Mouse (Mus musculus) cortical plate, adult 2 months (tissue): ENCODE measurements around the gene Ssmem1. TPM values are rescaled to one million over a fixed set of nuclear protein-coding genes. Genes with fewer than 3 reads are reported as not detected.

ENCODE experiments used
- H3K27ac ChIP-seq: fragments of 200-500 bp; 2 replicates; pipeline ENCODE4 v1.5.1; 2012; ENCODE audit warnings: low read length, control low read depth, inconsistent platforms; ENCODE audit not compliant: insufficient read depth
- H3K4me1 ChIP-seq: fragments of 200-500 bp; 2 replicates; pipeline ENCODE4 v1.6.1; 2011; ENCODE audit warnings: low read length; ENCODE audit not compliant: control insufficient read depth, insufficient read depth
- H3K4me3 ChIP-seq: fragments of 200-500 bp; 2 replicates; pipeline ENCODE4 v1.5.1; 2011; ENCODE audit warnings: mild to moderate bottlenecking, low read length, control low read depth; ENCODE audit not compliant: insufficient read depth
- CTCF ChIP-seq: fragments of 200-500 bp; IDR thresholded peaks from 2 replicates; pipeline ENCODE4 v1.5.1; 2011; ENCODE audit warnings: mild to moderate bottlenecking, control low read depth, low read length; ENCODE audit not compliant: insufficient read depth; ENCODE audit errors: extremely low read depth
- POLR2A ChIP-seq: fragments of 200-500 bp; IDR thresholded peaks from 2 replicates; pipeline ENCODE4 v1.6.1; 2011; ENCODE audit warnings: mild to moderate bottlenecking, low read length, control low read depth; ENCODE audit not compliant: insufficient read depth; ENCODE audit errors: extremely low read depth
- polyA plus RNA-seq: library from polyadenylated mRNA; depleted of rRNA; stranded (reverse); fragments of >200 nt; gene quantifications from 2 replicates; pipeline ENCODE4 v1.2.3, GENCODE M21; 2012

Gene Ssmem1
- polyA plus RNA-seq, 1 experiment, result 0.10 TPM

DNA sequence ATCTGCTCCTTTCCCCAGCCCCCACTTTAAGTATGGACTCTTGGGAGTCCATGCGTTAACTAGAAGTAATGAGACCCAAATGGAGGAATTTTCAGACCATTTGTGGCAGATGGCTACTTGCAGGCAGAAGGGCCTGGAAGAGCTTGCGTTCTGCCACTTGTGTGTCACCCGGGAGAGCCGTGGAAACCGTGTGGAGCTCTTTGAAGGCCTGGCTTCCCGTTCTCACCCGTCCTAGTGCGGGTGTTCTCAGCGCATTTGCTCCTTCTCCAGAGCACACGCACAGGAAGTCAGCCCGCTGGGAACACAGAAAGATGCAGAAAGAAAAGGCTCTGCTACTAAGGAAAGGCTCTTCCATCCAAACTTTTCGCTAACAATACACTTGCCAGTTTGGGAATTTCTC lies 33.4 kb downstream of the Ssmem1 start:
- Histone ChIP-seq H3K4me3 (no peak overlapping the region), H3K4me1 (peaks cover 9% of the 10 kb centered on the region; the same call in 1 of the 2 replicates), H3K27ac (no peak overlapping the region)
- TF ChIP-seq POLR2A, result no peak

DNA sequence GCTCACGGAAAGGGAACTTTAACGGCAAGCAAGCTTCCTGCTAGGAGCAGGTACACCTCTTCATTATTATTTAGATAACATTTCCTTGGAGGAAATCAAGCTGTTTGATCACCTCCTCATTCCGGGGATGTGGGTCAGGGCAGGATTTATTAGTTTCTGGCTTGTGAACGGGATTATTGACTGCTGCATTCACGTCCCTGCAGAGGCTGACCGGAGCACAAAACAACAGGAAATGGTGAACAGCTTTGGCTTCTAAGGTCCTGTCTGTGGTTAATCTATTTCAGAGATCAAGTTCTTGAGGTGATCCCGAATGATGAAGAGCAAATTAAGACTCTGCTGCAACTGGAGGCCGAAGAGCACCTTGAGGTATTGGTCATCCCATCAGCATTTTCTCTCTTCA lies 34.2 kb downstream of the Ssmem1 start:
- H3K4me1 ChIP-seq, result peaks cover 9% of the 10 kb centered on the region; the same call in 1 of the 2 replicates
- H3K27ac ChIP-seq, result no peak overlapping the region
- H3K4me3 ChIP-seq, result no peak overlapping the region
- TF ChIP-seq CTCF (no peak), POLR2A (no peak)

DNA sequence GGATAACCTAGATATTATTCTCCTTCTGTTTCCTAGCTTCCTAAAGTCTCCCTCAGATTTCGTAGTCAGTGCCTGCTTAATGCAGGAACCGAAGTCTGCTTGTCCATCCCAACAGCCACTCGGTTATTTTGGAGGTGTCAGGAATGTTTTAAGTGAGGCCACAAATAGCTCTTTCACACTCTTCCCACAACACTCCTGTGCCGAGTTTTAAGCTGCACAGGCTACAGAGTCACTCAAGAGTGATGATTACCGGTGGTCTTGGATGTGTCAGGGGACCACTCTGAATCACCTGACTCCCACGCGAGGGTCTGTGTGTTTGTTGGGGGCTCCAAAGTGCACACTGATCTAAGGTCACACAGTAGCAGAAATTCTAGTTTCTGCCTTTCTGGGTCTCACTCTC lies 36.0 kb downstream of the Ssmem1 start:
- Histone ChIP-seq H3K27ac (peak overlapping the region; percentile 8), H3K4me3 (no peak overlapping the region), H3K4me1 (peaks cover 9% of the 10 kb centered on the region; the same call in 1 of the 2 replicates)
- TF ChIP-seq POLR2A (no peak), CTCF (no peak)

DNA sequence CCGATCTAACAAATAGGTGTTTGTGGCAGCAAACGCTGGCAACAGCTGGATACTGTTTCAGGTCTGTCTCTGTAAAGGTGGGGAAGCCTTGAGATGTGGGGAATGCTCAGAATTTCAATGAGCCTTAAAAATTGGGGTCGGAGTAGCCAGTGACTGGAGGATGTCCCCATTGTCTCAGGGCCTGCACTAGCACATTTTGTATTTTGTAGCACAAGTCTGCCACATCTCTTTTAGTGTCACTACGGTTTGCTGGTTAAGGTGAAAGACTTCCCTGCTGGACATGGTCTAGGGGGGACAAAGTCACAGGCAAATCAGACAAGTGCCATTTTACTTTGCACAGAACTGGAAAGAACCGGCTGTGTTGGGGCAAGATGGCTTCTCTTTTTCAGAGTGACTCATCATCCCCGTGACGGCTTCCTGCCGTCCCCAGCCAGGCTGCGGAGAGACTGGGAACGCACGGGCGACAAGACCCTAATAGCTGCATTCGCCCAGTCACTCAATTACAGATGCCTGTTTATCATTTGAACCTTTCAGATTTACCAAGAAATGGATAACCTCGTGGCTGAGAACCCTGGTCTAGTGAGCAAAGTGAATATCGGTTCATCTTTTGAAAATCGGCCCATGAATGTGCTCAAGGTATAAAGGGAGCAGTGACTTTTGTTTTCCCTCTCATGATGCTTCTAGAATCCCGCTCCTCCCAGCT lies 37.1 kb downstream of the Ssmem1 start:
- TF ChIP-seq CTCF (no peak), POLR2A (no peak)
- Histone ChIP-seq H3K4me1 (peaks cover 12% of the 10 kb centered on the region; the same call in 1 of the 2 replicates), H3K27ac (peak overlapping the region; percentile 89), H3K4me3 (no peak overlapping the region)

DNA sequence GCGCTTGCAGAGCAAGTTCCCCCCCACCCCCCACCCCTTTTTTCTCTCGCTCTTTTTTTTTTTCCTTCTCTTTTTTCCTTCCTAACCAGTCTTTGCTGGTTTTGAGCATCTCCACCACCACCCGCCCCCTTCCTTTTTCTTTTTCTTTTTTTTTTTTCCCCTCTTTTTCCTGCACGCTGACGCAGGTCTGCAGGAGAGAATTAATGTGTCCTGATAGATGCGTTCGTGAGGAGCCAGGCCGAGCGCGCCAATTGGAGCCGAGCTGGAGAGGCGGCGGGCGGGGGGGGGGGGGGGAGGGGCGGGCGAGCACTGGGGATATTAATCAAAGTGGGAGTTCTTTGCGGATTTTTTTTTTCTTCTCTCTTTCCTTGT lies 37.6 kb downstream of the Ssmem1 start:
- Histone ChIP-seq H3K4me1 (peaks cover 14% of the 10 kb centered on the region; the same call in 1 of the 2 replicates), H3K4me3 (no peak overlapping the region), H3K27ac (peak overlapping the region; percentile 89)
- TF ChIP-seq POLR2A, result no peak
- TF ChIP-seq CTCF, result no peak

DNA sequence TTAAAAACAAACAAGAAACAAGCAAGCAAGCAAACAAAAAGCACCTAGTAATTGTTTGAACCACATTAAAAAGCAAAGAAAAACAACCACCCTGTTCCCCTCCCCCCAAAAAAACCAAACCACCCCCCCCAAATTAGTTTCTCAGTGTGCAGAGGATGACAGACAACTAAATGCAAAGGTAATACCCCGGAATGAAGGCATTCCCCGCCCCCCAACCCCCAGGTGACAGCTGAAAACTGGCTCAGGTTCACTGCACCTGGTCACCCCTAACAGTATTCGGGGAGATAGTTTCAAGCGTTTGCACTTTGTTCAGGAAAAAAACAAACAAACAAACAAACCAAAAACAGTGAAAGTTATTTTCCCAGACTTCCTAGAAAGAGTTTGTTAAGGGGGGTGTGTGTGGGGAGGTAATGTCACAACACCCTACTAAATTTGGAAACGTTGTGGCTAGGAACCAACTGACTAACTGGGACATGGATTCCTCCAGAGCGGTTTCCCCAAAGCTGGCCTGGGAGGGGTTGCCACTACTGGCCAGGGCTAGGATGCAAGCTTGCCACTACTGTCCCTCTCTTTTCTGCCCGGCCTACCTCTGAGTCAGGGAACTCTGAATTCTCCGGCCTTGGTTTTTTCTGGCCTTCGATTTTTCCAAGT lies 38.1 kb downstream of the Ssmem1 start:
- H3K27ac ChIP-seq, result no peak overlapping the region
- no peak overlapping the region for H3K4me3 ChIP-seq
- TF ChIP-seq CTCF (no peak), POLR2A (no peak)
- peaks cover 14% of the 10 kb centered on the region; the same call in 1 of the 2 replicates for H3K4me1 ChIP-seq

DNA sequence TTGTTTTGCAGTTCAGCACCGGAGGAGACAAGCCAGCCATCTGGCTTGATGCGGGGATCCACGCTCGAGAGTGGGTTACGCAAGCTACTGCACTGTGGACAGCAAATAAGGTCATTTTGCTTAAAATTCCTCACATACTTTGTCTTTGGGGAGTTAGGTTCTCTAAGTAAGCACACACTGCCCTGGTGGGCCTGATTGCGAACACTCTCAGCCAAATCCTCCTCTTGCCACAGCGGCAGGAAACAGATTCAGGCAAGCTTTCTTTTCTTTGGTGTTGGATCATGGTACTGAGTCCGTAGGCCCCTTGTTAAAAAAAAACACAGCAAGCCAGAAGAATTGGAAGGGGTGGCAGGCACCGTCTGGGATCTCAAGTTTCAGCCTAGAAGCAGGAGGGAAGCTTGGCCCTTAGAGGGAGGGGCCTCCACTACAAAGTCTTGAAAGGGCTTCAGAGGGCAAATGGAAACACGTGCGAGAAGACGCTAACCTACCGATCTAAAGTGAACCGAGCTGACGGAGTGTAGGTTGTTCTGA lies 39.6 kb downstream of the Ssmem1 start:
- H3K4me1 ChIP-seq, result peaks cover 15% of the 10 kb centered on the region; the same call in 1 of the 2 replicates
- no peak overlapping the region for H3K4me3 ChIP-seq
- peak overlapping the region; percentile 55 for H3K27ac ChIP-seq
- TF ChIP-seq POLR2A, result no peak
- no peak for TF ChIP-seq CTCF

DNA sequence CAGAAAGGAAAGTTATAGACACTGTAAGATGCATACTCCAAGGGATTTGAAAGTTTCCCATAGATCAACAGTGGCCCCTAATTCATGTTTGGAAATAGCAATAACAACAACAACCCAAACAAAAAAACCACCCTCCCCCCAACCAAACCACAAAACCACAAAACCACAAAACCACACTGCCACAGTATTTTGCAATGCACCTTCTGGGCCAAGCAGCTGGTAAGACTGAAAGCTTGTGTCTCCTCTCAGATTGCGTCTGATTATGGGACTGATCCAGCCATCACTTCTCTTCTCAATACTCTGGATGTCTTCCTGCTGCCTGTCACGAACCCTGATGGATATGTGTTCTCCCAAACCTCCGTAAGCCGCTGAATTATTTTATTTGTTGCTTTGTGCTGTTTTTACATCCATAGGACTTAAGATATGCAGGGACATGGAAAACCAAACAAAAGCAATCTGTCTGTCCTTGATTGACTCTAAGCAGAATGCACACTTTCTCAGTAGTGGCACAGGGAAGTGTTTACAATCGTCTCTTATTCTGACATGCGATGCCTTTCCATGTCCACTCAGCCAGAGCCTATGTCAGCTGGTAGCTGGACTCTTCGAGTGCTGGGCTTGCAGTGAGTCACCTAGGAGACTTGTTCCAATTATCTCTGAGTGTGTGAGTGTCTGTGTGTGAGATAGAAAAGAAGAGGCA lies 41.0 kb downstream of the Ssmem1 start:
- no peak for TF ChIP-seq POLR2A
- TF ChIP-seq CTCF, result no peak
- Histone ChIP-seq H3K4me3 (no peak overlapping the region), H3K4me1 (peaks cover 13% of the 10 kb centered on the region; the same call in 1 of the 2 replicates), H3K27ac (peak overlapping the region; percentile 53; the same call in 1 of the 2 replicates)

DNA sequence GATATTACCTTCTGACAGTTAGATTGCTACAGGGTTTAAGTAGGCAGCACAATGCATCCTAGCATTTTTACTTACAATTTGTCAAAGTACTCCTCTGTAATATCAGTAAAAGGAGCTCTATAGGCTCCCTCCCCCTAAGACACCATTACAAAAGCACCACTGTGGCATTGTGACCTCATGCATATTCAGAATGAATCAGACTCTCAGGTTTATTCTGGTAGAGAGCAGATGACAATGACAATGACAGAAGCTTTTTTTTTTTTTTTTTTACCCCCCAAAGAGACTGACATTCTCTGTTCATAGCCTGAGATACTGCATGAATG lies 41.5 kb downstream of the Ssmem1 start:
- TF ChIP-seq POLR2A, result no peak
- no peak for TF ChIP-seq CTCF

More for the DNA sequence above, 41.5 kb downstream of the Ssmem1 start:
- Histone ChIP-seq H3K4me3 (no peak overlapping the region), H3K27ac (no peak overlapping the region), H3K4me1 (peaks cover 12% of the 10 kb centered on the region; the same call in 1 of the 2 replicates)
